Mouse (Mus musculus) frontal cortex, postnatal 14 days (tissue): ENCODE data around the gene Enc1.
"Not testable (repeated sequence)": the region's sequence is repeated elsewhere in the genome, so short reads cannot be mapped to it uniquely, and the experiment has no call there.

Experiments
- DNase-seq, 2 experiments: peaks; one replicate each; pipeline ENCODE4 v3.0.0; 2022; ENCODE audit warnings: low spot score in 2 of 2

The Enc1 gene

GRCm38 (mm10) chr13:97251736-97252135 is 10.8 kb downstream of the Enc1 start:
- DNase-seq = no peak

GRCm38 (mm10) chr13:97252469-97252868 is 11.6 kb downstream of the Enc1 start:
- DNase-seq = no peak

GRCm38 (mm10) chr13:97253418-97253981 is 12.6 kb downstream of the Enc1 start:
- no peak for DNase-seq

- no peak for DNase-seq
These were observed 13.1 kb downstream of the Enc1 start for GRCm38 (mm10) chr13:97253994-97254393.

- no peak for DNase-seq
These were observed 13.8 kb downstream of the Enc1 start for GRCm38 (mm10) chr13:97254564-97255164.

- DNase-seq = no peak
These were observed 15.3 kb downstream of the Enc1 start for GRCm38 (mm10) chr13:97255976-97256848.

- DNase-seq = no peak
These were observed 16.0 kb downstream of the Enc1 start for GRCm38 (mm10) chr13:97256849-97257379.

GRCm38 (mm10) chr13:97259271-97259670 is 18.4 kb downstream of the Enc1 start:
- DNase-seq = no peak

GRCm38 (mm10) chr13:97260456-97261180 is 19.7 kb downstream of the Enc1 start:
- DNase-seq = no peak

- no peak for DNase-seq
These were observed 20.6 kb downstream of the Enc1 start for GRCm38 (mm10) chr13:97261549-97261948.

GRCm38 (mm10) chr13:97262676-97263075 is 21.8 kb downstream of the Enc1 start:
- DNase-seq = no peak

- not testable (repeated sequence) for DNase-seq
These were observed 24.6 kb downstream of the Enc1 start for GRCm38 (mm10) chr13:97265534-97265933.

GRCm38 (mm10) chr13:97270723-97271122 is 29.8 kb downstream of the Enc1 start:
- DNase-seq = no peak

- DNase-seq = no peak
These were observed 30.7 kb downstream of the Enc1 start for GRCm38 (mm10) chr13:97271641-97272040.

GRCm38 (mm10) chr13:97274757-97275156 is 33.9 kb downstream of the Enc1 start:
- DNase-seq = no peak

GRCm38 (mm10) chr13:97275482-97275881 is 34.6 kb downstream of the Enc1 start:
- DNase-seq = no peak

- no peak for DNase-seq
These were observed 41.4 kb downstream of the Enc1 start for GRCm38 (mm10) chr13:97282051-97282910.

- DNase-seq = no peak
These were observed 42.0 kb downstream of the Enc1 start for GRCm38 (mm10) chr13:97282911-97283281.

- no peak for DNase-seq
These were observed 46.1 kb downstream of the Enc1 start for GRCm38 (mm10) chr13:97287046-97287445.

GRCm38 (mm10) chr13:97290747-97291146 is 49.8 kb downstream of the Enc1 start:
- no peak for DNase-seq

GRCm38 (mm10) chr13:97291354-97291753 is 50.4 kb downstream of the Enc1 start:
- no peak for DNase-seq
